Comparison of ENCODE assay signal across 7 mouse cellular contexts in genomic region chr4:57308214-57309000, GRCm38 (mm10). TPM values are rescaled to one million over a fixed set of nuclear protein-coding genes. Genes with fewer than 3 reads are reported as not detected.
A peak's percentile ranks its signal among the peaks of the same experiment; 100 is the strongest.
DNase-seq lines count a peak whose midpoint lies in the region; ATAC-seq lines count a peak whose summit lies in the region.

No protein-coding gene starts in this region.

- H3K9me3 ChIP-seq in embryonic facial prominence, embryonic 10.5 days, result no peaks in the 10 kb centered on the region
- no peaks in the 10 kb centered on the region for H3K9me3 ChIP-seq in limb, embryonic 12.5 days
- H3K9me3 ChIP-seq in midbrain, embryonic 14.5 days (ENCODE audit: control insufficient read depth, low read length), result no peaks in the 10 kb centered on the region

- no peak overlapping the region for H3K27ac ChIP-seq in embryonic facial prominence, embryonic 10.5 days (replicated peaks)
- H3K27ac ChIP-seq in limb, embryonic 12.5 days, result no peak overlapping the region
- H3K27ac ChIP-seq in midbrain, embryonic 14.5 days (replicated peaks; ENCODE audit: low read depth, low read length), result no peak overlapping the region

- ATAC-seq in limb, embryonic 12.5 days (ENCODE audit: insufficient number of reproducible peaks, insufficient read depth, low FRiP score, low TSS enrichment, low read depth), result no peak
- no peak for ATAC-seq in midbrain, embryonic 14.5 days (ENCODE audit: low FRiP score, low TSS enrichment)

- H3K9ac ChIP-seq in limb, embryonic 12.5 days (replicated peaks), result no peak overlapping the region
- H3K9ac ChIP-seq in midbrain, embryonic 14.5 days (replicated peaks; ENCODE audit: low read length), result no peak overlapping the region

- H3K4me2 ChIP-seq in limb, embryonic 12.5 days, result peak overlapping the region; percentile 36
- no peak overlapping the region for H3K4me2 ChIP-seq in midbrain, embryonic 14.5 days (ENCODE audit: low read length)

- WGBS in embryonic facial prominence, embryonic 10.5 days, result 44% methylated on average over 26 of the region's 26 CpGs
- 43% methylated on average over 26 of the region's 26 CpGs for WGBS in limb, embryonic 12.5 days
- WGBS in midbrain, embryonic 14.5 days, result 46% methylated on average over 26 of the region's 26 CpGs

- H3K36me3 ChIP-seq in embryonic facial prominence, embryonic 10.5 days (replicated peaks), result no peaks in the 10 kb centered on the region
- H3K36me3 ChIP-seq in limb, embryonic 12.5 days, result no peaks in the 10 kb centered on the region
- H3K36me3 ChIP-seq in midbrain, embryonic 14.5 days (ENCODE audit: control insufficient read depth, insufficient read depth, low read length), result no peaks in the 10 kb centered on the region

- H3K4me1 ChIP-seq in embryonic facial prominence, embryonic 10.5 days, result peaks cover 10% of the 10 kb centered on the region
- H3K4me1 ChIP-seq in limb, embryonic 12.5 days (replicated peaks), result 0 out of 2 replicates have a peak, but pooled peaks cover 4% of the 10 kb centered on the region
- no peaks in the 10 kb centered on the region for H3K4me1 ChIP-seq in midbrain, embryonic 14.5 days (ENCODE audit: control insufficient read depth, insufficient read depth, low read length)

- peak overlapping the region; percentile 25; the same call in 1 of the 2 replicates for H3K4me3 ChIP-seq in embryonic facial prominence, embryonic 10.5 days
- H3K4me3 ChIP-seq in limb, embryonic 12.5 days (replicated peaks), result 0 out of 2 replicates have a peak overlapping the region, but pooled peaks have one; percentile 2
- H3K4me3 ChIP-seq in midbrain, embryonic 14.5 days (replicated peaks; ENCODE audit: low read depth, low read length), result no peak overlapping the region

- DNase-seq in adrenal gland, adult 8-10 months, result peak; percentile 83
- peak; percentile 37 for DNase-seq in embryonic facial prominence, embryonic 10.5 days (ENCODE audit: low spot score)
- DNase-seq in heart, postnatal 4 days, result peak; percentile 47
- DNase-seq in midbrain, embryonic 14.5 days, result peak; percentile 11
- DNase-seq in testis, postnatal 10 days (ENCODE audit: low spot score), result no peak
- DNase-seq in frontal cortex, postnatal 10 days (ENCODE audit: low spot score in 2 of 2), result no peak

- H3K27me3 ChIP-seq in embryonic facial prominence, embryonic 10.5 days (replicated peaks; ENCODE audit: low read depth, poor library complexity, severe bottlenecking), result peaks cover 31% of the 10 kb centered on the region
- peaks cover 10% of the 10 kb centered on the region; the same call in 1 of the 2 replicates for H3K27me3 ChIP-seq in limb, embryonic 12.5 days
- H3K27me3 ChIP-seq in midbrain, embryonic 14.5 days (ENCODE audit: control insufficient read depth, insufficient read depth, low read length), result no peaks in the 10 kb centered on the region

RNA-seq across cellular contexts. Expression of gene Ptpn3, which starts 6.8 kb away (rescaled TPM):
- 10 to 100 TPM; 31.1 to 57.6 (median 40.2) TPM for total RNA-seq in adrenal gland, adult 8-10 months (2022)
- polyA plus RNA-seq in embryonic facial prominence, embryonic 10.5 days (2016; fragmentation: Nextera tagmentation; extraction: Ambion mirVana), result 2.0 and 2.1 TPM in 2 replicates
- total RNA-seq in heart, postnatal 4 days (2021), result 10 to 100 TPM; 12.9 to 14.5 TPM
- 1.8 and 2.9 TPM in 2 replicates for polyA plus RNA-seq in limb, embryonic 12.5 days (2016; fragmentation: Nextera tagmentation; extraction: Ambion mirVana)
- 3.1 and 3.8 TPM in 2 replicates for polyA plus RNA-seq in midbrain, embryonic 14.5 days (2014; fragmentation: Nextera tagmentation; extraction: Ambion mirVana)

Comparison
In these comparisons a context has a peak if more than half of its experiments do, and no peak if none do; other contexts are left out.
1. DNase-seq: peak in adrenal gland, adult 8-10 months (single experiment), embryonic facial prominence, embryonic 10.5 days (single experiment), heart, postnatal 4 days (single experiment) and midbrain, embryonic 14.5 days (single experiment); none in testis, postnatal 10 days (single experiment) and frontal cortex, postnatal 10 days (0 of 2).